Mouse (Mus musculus): ENCODE results near the gene Pld4.

The Pld4 gene

DNA sequence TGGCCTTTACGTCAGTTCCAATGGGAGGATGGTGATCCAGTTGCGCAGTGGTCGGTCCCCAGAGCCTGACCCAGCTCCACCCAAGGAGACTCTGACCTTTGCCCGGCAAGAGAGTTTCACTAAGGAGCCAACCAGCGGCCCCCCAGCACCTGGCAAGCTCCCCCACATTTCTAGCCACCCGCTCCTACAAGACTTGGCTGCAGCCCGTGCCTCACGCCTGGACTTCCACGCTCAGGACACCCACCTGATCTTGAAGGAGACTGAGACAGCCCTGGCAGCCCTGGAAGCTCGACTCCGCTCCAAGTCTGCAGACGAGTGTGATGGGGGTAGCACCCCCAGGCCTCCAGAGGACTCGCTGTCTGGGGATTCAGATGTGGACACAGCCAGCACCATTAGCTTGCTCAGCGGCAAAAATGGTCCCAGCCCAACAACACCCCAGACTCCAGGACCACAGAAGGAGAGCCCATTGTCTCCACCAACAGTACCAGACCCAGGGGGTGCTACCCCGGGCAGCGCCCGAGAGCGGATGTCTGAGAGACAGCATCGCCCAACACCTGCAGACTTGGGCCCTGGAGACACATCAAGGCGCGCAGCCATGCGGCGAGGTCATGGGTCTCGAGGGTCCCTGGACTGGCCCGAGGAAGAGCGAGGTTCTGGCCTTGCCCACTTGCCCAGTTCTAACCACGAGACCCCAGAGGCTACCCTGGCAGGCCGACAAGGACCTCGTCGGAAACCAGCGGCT is 22.0 kb upstream of the Pld4 start:
- DNase-seq (ENCODE audit: low spot score in 2 of 2) = no peak

DNA sequence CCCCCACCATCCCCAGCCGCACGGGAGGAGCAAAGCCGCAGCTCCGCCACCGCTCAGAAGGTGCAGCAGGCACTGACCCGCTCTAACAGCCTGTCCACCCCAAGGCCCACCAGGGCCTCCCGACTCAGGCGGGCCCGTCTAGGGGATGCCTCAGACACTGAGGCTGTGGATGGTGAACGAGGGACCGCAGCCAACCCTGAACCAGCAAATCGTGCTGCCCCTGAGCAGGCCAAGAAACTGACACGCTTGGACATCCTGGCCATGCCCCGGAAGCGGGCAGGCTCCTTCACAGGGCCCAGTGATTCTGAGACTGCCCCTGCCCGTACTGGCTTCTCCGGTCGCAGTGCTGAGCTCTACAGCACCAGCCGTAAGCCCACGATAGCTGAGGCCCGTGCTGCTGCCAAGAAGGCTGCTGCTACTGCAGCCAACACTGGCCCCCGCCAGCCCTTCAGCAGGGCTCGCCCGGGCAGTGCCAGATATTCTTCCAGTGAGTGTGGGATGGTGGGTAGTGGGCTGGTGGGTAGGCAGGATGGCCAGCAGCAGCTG is 21.4 kb upstream of the Pld4 start:
- DNase-seq (ENCODE audit: low spot score in 2 of 2) = no peak

DNA sequence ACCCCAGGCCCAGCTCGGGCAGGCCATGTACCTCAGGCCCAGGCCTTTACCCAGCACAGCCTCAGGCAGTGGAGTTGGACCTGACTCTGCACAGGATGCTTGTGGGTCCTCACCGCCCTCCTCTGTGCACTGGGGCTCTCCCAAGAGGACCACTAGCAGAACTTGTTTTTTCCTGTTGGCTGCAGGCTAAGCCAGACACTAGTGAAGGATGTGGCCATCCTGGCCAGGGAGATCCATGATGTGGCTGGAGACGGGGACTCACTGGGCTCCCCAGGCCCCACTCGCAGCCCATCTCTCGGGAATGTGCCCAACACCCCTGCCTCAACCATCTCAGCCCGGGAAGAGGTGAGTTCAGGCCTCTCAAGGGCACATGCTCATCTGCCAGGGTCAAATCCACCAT is 17.7 kb upstream of the Pld4 start:
- DNase-seq (ENCODE audit: low spot score in 2 of 2) = peak; percentile 65 to 81

- DNase-seq (ENCODE audit: low spot score in 2 of 2) = peak; percentile 88 to 90
Observed at GRCm38 (mm10) chr12:112743168-112743975, 17.1 kb upstream of the Pld4 start.

GRCm38 (mm10) chr12:112744211-112744610 is 16.2 kb upstream of the Pld4 start:
- DNase-seq (ENCODE audit: low spot score in 2 of 2) = no peak

DNA sequence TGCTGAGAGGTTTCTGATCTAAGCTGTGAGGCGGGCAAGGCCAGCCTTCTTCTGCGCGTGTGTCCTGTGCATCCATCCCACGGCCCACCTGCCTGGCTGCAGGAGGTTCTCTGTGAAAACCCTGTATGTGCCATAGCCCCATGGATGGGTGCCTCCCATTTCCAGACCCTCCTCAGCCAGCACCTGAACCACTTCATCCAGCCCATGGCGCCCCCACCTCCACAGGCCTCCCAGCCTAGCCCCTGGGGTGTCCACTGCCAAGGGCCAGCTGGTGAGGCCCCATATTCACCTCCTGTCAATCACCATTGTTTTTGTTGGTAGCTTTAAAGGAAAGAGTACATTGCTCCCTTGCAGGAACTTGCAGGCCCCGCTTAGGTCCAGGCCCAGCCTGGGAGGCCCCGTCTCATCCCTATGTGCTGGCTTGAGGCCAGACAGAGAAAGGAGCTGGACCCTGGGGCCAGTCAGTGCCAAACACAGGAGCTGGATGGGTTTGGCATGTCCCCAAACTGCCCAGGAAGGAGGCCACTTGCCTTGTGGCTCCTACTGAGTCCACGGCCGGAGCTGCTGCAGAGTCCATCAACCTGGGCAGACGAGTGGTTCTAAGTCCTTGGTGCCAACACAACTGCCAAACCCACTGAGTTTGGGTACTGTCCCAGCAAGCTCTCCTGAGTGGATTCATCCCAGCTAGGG is 15.4 kb upstream of the Pld4 start:
- no peak for DNase-seq (ENCODE audit: low spot score in 2 of 2)

DNA sequence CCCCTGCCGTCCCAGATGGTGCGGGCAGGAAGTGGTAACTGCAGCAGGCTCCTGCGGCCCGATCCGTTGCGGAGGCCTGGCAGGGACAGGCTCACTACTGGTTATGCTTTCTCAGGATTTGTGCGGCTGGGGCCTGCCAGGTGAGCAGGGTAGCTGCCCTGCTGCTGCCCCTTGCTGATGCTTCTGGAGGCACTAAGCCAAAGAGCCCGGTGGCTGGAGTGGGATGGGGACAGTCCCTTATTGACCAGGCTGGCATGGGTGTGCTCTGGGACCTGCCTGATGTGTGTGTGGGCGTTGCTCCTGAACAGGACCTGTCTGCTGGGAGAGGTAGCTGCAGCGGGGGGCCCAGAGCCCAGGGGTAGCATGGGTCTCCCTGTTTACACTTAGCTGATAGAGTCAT is 14.7 kb upstream of the Pld4 start:
- no peak for DNase-seq (ENCODE audit: low spot score in 2 of 2)

DNA sequence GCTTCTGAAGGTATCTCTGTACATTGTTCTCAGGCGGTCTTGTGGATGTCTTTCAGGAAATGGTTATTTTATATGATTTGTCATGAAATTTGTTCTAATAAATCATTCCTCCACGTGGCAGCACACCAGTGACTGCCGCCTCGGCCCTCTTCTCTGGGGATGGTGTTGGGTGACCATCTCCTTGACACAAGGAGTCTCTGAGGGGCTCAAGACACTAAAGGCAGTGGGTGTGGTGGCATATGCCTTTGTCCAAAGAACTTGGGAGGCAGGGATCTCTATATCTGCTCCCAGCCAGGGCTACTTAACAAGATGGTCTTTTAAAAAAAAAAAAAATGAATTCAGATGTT is 14.0 kb upstream of the Pld4 start:
- DNase-seq (ENCODE audit: low spot score in 2 of 2) = no peak

DNA sequence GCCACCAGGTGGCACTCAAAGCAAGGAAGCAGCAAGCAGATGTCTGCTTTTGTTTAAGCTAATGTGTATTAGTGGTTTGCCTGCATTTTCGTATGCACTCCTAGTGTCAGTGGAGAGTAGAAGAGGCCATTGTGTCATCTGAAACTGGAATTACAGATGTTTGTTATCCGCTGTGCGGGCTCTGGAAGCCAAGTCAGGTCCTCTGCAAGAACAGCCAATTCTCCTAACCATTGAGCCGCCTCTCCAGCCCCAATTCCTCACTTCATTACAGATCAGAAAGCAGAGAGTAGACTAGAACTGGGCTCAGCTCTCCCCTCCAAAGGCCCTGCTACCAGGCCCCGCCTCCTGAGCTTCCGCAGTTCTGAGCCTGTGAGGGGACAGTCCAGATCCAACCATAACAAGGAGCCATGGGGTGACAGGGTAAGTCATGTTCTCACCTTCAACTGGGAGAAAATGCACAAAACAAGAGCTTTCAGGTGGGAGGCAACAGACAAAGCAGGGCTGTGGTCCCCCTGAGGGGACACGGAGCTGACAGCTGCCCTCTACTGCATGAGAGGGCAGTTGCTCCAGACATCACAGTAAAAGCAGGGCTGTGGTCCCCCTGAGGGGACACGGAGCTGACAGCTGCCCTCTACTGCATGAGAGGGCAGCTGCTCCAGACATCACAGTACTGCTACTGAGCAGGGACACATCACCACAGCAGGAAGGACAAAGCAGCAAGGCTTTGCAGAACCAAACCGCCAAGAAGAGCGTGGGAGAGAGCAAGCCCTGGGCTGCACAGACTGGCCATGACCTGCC is 13.4 kb upstream of the Pld4 start:
- DNase-seq (ENCODE audit: low spot score in 2 of 2) = peak; percentile 41 to 68

DNA sequence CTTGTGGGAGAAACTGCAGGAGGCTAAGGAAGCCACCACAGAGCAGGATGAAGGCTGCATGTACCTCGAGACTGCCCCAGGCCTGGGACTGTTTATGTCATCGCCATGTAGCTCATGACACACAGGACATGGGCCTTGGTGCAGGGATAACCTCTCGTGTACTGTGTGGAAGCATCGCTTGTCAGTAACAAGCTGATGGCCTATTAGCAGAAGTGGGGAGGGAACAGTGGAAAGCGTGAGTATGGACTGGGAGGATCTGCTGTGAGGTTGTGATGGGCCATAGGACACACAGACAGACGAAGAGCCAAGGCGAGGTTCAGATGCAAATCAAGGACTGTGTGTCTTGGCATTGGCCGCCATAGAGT is 12.9 kb upstream of the Pld4 start:
- no peak for DNase-seq (ENCODE audit: low spot score in 2 of 2)

GRCm38 (mm10) chr12:112750976-112751375 is 9.5 kb upstream of the Pld4 start:
- DNase-seq (ENCODE audit: low spot score in 2 of 2) = no peak

- DNase-seq (ENCODE audit: low spot score in 2 of 2) = no peak
Observed at GRCm38 (mm10) chr12:112752399-112752798, 8.1 kb upstream of the Pld4 start.

DNA sequence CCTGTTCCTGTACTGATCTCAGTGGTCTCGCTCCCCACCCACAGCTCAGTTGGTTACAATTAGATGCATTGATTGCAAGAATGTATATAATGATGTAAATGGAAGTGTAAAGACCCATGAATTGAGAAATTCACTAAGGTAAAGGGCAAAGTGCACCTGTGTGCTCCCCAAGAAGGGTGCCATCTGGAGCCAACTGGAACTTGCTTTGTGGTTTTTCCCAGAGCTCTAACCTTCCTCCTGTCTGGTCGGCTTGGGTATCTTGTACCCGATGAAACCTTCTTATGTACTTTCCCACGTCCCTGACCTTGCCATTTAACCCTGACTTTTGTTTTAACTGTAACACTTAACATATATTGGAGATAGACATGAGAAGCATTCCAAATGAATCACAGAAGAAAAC is 4.6 kb upstream of the Pld4 start:
- DNase-seq (ENCODE audit: low spot score in 2 of 2) = no peak

DNA sequence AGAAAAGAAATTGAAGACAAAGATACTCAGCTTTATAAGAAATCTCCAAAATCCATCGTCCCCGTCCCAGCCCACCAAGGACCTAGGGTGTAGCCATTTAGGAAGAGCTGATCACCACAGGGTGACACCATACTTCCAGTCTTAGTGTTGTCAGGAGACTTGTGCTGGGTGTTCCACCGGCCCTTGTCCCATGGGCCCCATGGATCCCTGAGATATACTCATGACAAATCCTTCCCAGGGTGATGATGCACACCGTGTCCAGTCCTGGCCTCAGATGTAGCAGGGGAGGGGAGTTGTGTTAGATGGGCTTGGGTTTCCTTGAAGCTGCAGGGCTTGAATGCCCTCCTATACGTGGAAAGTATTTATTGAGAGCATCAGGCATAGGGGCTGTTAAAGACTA is 2.6 kb upstream of the Pld4 start:
- DNase-seq (ENCODE audit: low spot score in 2 of 2) = no peak

GRCm38 (mm10) chr12:112759471-112759870 is 984 bp upstream of the Pld4 start:
- no peak for DNase-seq (ENCODE audit: low spot score in 2 of 2)

DNA sequence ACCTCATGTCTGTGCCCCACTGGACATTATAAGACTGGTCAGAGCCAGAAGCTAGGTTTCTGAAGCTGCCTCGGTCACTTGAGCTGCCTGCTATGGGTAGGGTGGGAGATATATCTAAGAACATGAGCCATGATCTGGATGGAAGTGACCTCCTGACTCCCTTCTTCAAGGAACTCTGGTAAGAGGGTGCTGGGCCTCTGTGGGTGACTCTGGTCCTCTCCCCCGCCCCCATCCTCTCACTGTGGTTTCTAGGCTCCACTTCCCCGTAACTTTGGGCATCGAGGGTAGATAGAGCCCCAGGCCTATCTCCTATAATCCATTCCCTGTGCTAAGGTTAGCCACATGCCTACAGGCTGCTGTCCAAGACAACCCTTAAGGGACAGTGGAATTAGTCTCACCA is 956 bp downstream of the Pld4 start:
- no peak for DNase-seq (ENCODE audit: low spot score in 2 of 2)

- DNase-seq (ENCODE audit: low spot score in 2 of 2) = peak; percentile 29 to 71
Observed at GRCm38 (mm10) chr12:112762018-112762417, 1.6 kb downstream of the Pld4 start.

DNA sequence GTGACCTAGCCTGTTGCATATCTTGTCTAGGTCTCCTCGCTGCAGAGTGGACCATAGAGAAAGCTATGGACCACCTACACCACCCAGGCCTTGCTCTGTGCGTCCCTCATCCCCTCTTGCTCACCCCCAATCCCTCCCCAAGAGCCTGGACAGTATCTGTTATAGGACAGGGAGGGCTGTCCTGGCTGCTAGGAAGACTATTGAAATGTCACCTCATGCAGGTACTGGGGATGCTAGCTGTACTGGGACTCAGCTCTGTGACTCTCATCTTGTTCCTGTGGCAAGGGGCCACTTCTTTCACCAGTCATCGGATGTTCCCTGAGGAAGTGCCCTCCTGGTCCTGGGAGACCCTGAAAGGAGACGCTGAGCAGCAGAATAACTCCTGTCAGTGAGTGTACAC is 2.7 kb downstream of the Pld4 start:
- no peak for DNase-seq (ENCODE audit: low spot score in 2 of 2)

GRCm38 (mm10) chr12:112764141-112764540 is 3.7 kb downstream of the Pld4 start:
- no peak for DNase-seq (ENCODE audit: low spot score in 2 of 2)

- no peak for DNase-seq (ENCODE audit: low spot score in 2 of 2)
Observed at GRCm38 (mm10) chr12:112764991-112765390, 4.5 kb downstream of the Pld4 start.

GRCm38 (mm10) chr12:112766586-112766985 is 6.1 kb downstream of the Pld4 start:
- DNase-seq (ENCODE audit: low spot score in 2 of 2) = no peak

Measured in heart, adult 9 months (tissue).